Mouse (Mus musculus): Measurements from ENCODE around the gene Casp9.

DNA sequence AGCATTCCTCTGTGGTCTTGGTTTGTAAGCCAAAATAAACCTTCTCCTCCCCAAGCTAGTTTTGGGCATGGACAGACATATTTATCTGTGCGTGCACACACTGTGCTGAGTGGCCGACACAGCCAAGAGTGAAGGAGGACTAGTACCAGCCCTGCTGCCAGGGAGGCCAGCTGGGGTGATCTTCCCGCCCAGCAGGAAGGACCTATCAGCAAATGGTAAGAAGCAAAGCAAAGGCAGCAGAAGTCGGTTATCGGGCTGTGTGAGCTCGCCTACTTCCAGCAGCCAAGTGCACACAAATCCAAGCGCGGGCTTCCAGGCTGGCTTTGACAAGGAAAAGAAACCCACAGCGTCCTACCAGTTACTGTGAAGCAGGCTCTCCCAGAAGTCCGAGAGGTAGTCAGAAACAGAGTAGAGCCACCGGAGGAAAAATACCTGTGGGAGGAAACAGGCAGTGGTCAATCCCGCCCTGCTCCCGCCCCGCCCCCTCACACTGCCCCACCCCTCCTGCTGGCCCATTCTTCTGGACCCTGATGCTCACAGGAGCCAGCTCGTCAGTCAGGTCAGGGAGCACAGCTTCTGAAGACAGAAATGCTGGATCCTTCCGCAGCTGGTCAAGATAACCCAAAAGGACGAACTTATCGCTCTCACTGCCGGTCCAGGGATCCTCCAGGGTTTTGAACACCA lies 25.9 kb upstream of the Casp9 start:
- TF ChIP-seq CTCF (IDR thresholded peaks at IDR 0.05; ENCODE audit: low read depth, low read length): no peak
- TF ChIP-seq POLR2A (IDR thresholded peaks at IDR 0.05; ENCODE audit: borderline replicate concordance, low read depth, low read length): no peak
